ENCODE assay signal across 15 mouse cellular contexts in the genomic region with DNA sequence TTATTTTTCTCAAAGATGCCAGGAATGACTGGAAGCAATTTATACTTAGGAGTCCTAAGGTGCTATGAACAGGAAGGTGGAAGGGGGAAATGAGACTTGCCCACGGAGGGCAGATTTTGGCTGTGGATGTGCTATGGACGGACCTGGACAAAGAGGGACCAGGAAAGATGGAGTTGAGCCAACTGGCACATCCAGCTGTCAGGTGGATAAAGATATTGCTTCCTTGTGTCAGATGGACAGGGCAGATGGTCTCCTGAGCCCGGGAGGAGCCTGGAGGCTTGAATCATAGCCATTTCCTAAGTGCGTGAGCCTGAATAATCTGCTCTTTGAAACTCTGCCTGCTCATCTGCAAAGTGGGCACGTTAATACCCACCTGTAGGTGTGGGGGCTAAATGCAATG. TPM values are rescaled to one million over a fixed set of nuclear protein-coding genes. Genes with fewer than 3 reads are reported as not detected.
DNase-seq lines count a peak whose midpoint lies in the region; ATAC-seq and TF ChIP-seq lines count a peak whose summit lies in the region.
"Had no signal": no experiment of that assay in that cellular context is flagged by ENCODE, and none has a peak within 500 bp of the region (broad histone marks: within the 10 kb centered on the region; RNA-seq: fewer than 3 reads in every experiment).

No protein-coding gene starts in this region.

- no peak for TF ChIP-seq EP300 in stomach, postnatal 0 days (optimal IDR thresholded peaks at IDR 0.05)

- WGBS in forebrain, embryonic 12.5 days = 75% methylated on average over 5 of the region's 5 CpGs
- WGBS in forebrain, embryonic 11.5 days = 89% methylated on average over 5 of the region's 5 CpGs
- WGBS in kidney, embryonic 16.5 days = 63% methylated on average over 5 of the region's 5 CpGs
- 71% methylated on average over 5 of the region's 5 CpGs for WGBS in stomach, postnatal 0 days

- H3K27ac ChIP-seq in forebrain, embryonic 12.5 days = no peak overlapping the region
- no peak overlapping the region for H3K27ac ChIP-seq in forebrain, embryonic 11.5 days (ENCODE audit: low read depth, low read length)
- no peak overlapping the region for H3K27ac ChIP-seq in kidney, embryonic 16.5 days (ENCODE audit: low read length)
- no peak overlapping the region for H3K27ac ChIP-seq in stomach, postnatal 0 days (replicated peaks)
- H3K27ac ChIP-seq: liver, embryonic 14.5 days had no signal

- peak overlapping the region; percentile 91; the same call in 1 of the 2 replicates for H3K4me2 ChIP-seq in forebrain, embryonic 12.5 days
- no peak overlapping the region for H3K4me2 ChIP-seq in forebrain, embryonic 11.5 days (ENCODE audit: low read depth, low read length, severe bottlenecking)
- H3K4me2 ChIP-seq in kidney, embryonic 16.5 days (replicated peaks; ENCODE audit: low read depth, low read length) = peak overlapping the region; percentile 85
- peak overlapping the region; percentile 81; the same call in 1 of the 2 replicates for H3K4me2 ChIP-seq in stomach, postnatal 0 days (replicated peaks; ENCODE audit: low read depth)

- peaks cover 21% of the 10 kb centered on the region for H3K4me1 ChIP-seq in forebrain, embryonic 12.5 days
- peaks cover 10% of the 10 kb centered on the region; the same call in 1 of the 2 replicates for H3K4me1 ChIP-seq in forebrain, embryonic 11.5 days (replicated peaks; ENCODE audit: control insufficient read depth, insufficient read depth, low read length)
- H3K4me1 ChIP-seq in kidney, embryonic 16.5 days (ENCODE audit: insufficient read depth, low read length) = peaks cover 19% of the 10 kb centered on the region
- 0 out of 2 replicates have a peak, but pooled peaks cover 4% of the 10 kb centered on the region for H3K4me1 ChIP-seq in stomach, postnatal 0 days (replicated peaks; ENCODE audit: control insufficient read depth, insufficient read depth)

- peak overlapping the region; percentile 65; the same call in 1 of the 2 replicates for H3K9ac ChIP-seq in forebrain, embryonic 12.5 days
- no peak overlapping the region for H3K9ac ChIP-seq in forebrain, embryonic 11.5 days (ENCODE audit: low read length)
- H3K9ac ChIP-seq in kidney, embryonic 16.5 days (replicated peaks; ENCODE audit: low read length) = peak overlapping the region; percentile 80
- no peak overlapping the region for H3K9ac ChIP-seq in stomach, postnatal 0 days (ENCODE audit: low read length)
- H3K9ac ChIP-seq: liver, embryonic 14.5 days had no signal

- no peak for TF ChIP-seq CTCF in stomach, postnatal 0 days (IDR thresholded peaks at IDR 0.05; ENCODE audit: low read depth)

- no peaks in the 10 kb centered on the region for H3K9me3 ChIP-seq in forebrain, embryonic 12.5 days
- H3K9me3 ChIP-seq in forebrain, embryonic 11.5 days (ENCODE audit: control insufficient read depth, low read length) = no peaks in the 10 kb centered on the region
- peaks cover 6% of the 10 kb centered on the region; the same call in 1 of the 2 replicates for H3K9me3 ChIP-seq in kidney, embryonic 16.5 days (ENCODE audit: low read length)
- H3K9me3 ChIP-seq in stomach, postnatal 0 days (ENCODE audit: control insufficient read depth, low read length) = no peaks in the 10 kb centered on the region
- H3K9me3 ChIP-seq: G1E had no signal

- no peak for DNase-seq in forebrain, embryonic 11.5 days (ENCODE audit: low spot score)
- no peak for DNase-seq in kidney, postnatal 36 days
- peak; percentile 35 for DNase-seq in retina, postnatal 1 day
- no peak for DNase-seq in retina, embryonic 14.5 days (ENCODE audit: low spot score)
- no peak for DNase-seq in stomach, postnatal 0 days (ENCODE audit: low spot score)
- no peak for DNase-seq in thymus, postnatal 0 days (ENCODE audit: low spot score)
- DNase-seq: gastrocnemius, postnatal 36 days; right cerebral cortex, postnatal 14 days had no signal

- H3K4me3 ChIP-seq in forebrain, embryonic 12.5 days (replicated peaks) = no peak overlapping the region
- H3K4me3 ChIP-seq in forebrain, embryonic 11.5 days (ENCODE audit: low read depth, low read length) = no peak overlapping the region
- H3K4me3 ChIP-seq in kidney, embryonic 16.5 days (ENCODE audit: low read length) = peak overlapping the region; percentile 57
- no peak overlapping the region for H3K4me3 ChIP-seq in stomach, postnatal 0 days (ENCODE audit: low read depth, low read length)

- no peaks in the 10 kb centered on the region; the same call in 1 of the 2 replicates for H3K36me3 ChIP-seq in forebrain, embryonic 12.5 days (replicated peaks)
- no peaks in the 10 kb centered on the region; the same call in 1 of the 2 replicates for H3K36me3 ChIP-seq in forebrain, embryonic 11.5 days (ENCODE audit: control insufficient read depth, insufficient read depth, low read length)
- H3K36me3 ChIP-seq in kidney, embryonic 16.5 days (ENCODE audit: insufficient read depth, low read length) = peaks cover 17% of the 10 kb centered on the region
- no peaks in the 10 kb centered on the region for H3K36me3 ChIP-seq in stomach, postnatal 0 days (ENCODE audit: control insufficient read depth, insufficient read depth, low read length)
- H3K36me3 ChIP-seq: G1E had no signal

- no peak for ATAC-seq in forebrain, embryonic 12.5 days (ENCODE audit: low FRiP score)
- no peak for ATAC-seq in forebrain, embryonic 11.5 days (replicated peaks; ENCODE audit: low FRiP score)
- ATAC-seq in kidney, embryonic 16.5 days (ENCODE audit: low FRiP score, low TSS enrichment) = no peak
- ATAC-seq in stomach, postnatal 0 days (ENCODE audit: low FRiP score, low TSS enrichment) = no peak

- peaks cover 16% of the 10 kb centered on the region; the same call in 1 of the 2 replicates for H3K27me3 ChIP-seq in forebrain, embryonic 12.5 days
- no peaks in the 10 kb centered on the region; the same call in 1 of the 2 replicates for H3K27me3 ChIP-seq in forebrain, embryonic 11.5 days (ENCODE audit: control insufficient read depth, insufficient read depth, low read length)
- 0 out of 2 replicates have a peak, but pooled peaks cover 6% of the 10 kb centered on the region for H3K27me3 ChIP-seq in kidney, embryonic 16.5 days (ENCODE audit: insufficient read depth, low read length)
- H3K27me3 ChIP-seq in stomach, postnatal 0 days (ENCODE audit: control insufficient read depth, insufficient read depth, low read length) = no peaks in the 10 kb centered on the region

RNA-seq across cellular contexts. Expression of gene Wfdc2, which starts 2.1 kb away (rescaled TPM):
- 29.9 and 34.5 TPM in 2 replicates for polyA plus RNA-seq in forebrain, embryonic 12.5 days (2016; fragmentation: Nextera tagmentation; extraction: Ambion mirVana)
- polyA plus RNA-seq in forebrain, embryonic 11.5 days (2014; fragmentation: Nextera tagmentation; extraction: Ambion mirVana) = 35.1 and 44.4 TPM in 2 replicates
- polyA plus RNA-seq in kidney, embryonic 16.5 days (2015; fragmentation: Nextera tagmentation; extraction: Ambion mirVana) = 399 and 441 TPM in 2 replicates
- polyA plus RNA-seq in stomach, postnatal 0 days (2015; fragmentation: Nextera tagmentation; extraction: Ambion mirVana) = 123 and 147 TPM in 2 replicates
- polyA plus RNA-seq in thymus, postnatal 0 days (2015; fragmentation: Nextera tagmentation; extraction: Ambion mirVana) = 51.3 and 53.4 TPM in 2 replicates
- polyA plus RNA-seq: G1E had no signal

RNA-seq across cellular contexts. Expression of gene Spint3, which starts 8.9 kb away (rescaled TPM):
- polyA plus RNA-seq in forebrain, embryonic 12.5 days (2016; fragmentation: Nextera tagmentation; extraction: Ambion mirVana) = not detected in 2 replicates
- not detected in 2 replicates for polyA plus RNA-seq in forebrain, embryonic 11.5 days (2014; fragmentation: Nextera tagmentation; extraction: Ambion mirVana)
- not detected in 2 replicates for polyA plus RNA-seq in kidney, embryonic 16.5 days (2015; fragmentation: Nextera tagmentation; extraction: Ambion mirVana)
- polyA plus RNA-seq in stomach, postnatal 0 days (2015; fragmentation: Nextera tagmentation; extraction: Ambion mirVana) = not detected in 2 replicates
- polyA plus RNA-seq in thymus, postnatal 0 days (2015; fragmentation: Nextera tagmentation; extraction: Ambion mirVana) = not detected in 2 replicates
- polyA plus RNA-seq: G1E; heart, embryonic 14.5 days; hindbrain, embryonic 16.5 days; liver, embryonic 14.5 days; midbrain, embryonic 16.5 days had no signal

RNA-seq across cellular contexts. Expression of gene Wfdc6a, which starts 20.9 kb away (rescaled TPM):
- polyA plus RNA-seq in forebrain, embryonic 12.5 days (2016; fragmentation: Nextera tagmentation; extraction: Ambion mirVana) = not detected in 2 replicates
- polyA plus RNA-seq in forebrain, embryonic 11.5 days (2014; fragmentation: Nextera tagmentation; extraction: Ambion mirVana) = not detected in 2 replicates
- not detected in 2 replicates for polyA plus RNA-seq in kidney, embryonic 16.5 days (2015; fragmentation: Nextera tagmentation; extraction: Ambion mirVana)
- 0.75 and 1.1 TPM in 2 replicates for polyA plus RNA-seq in stomach, postnatal 0 days (2015; fragmentation: Nextera tagmentation; extraction: Ambion mirVana)
- polyA plus RNA-seq in thymus, postnatal 0 days (2015; fragmentation: Nextera tagmentation; extraction: Ambion mirVana) = not detected in 2 replicates
- polyA plus RNA-seq: G1E; midbrain, embryonic 16.5 days had no signal

RNA-seq across cellular contexts. Expression of gene Eppin, which starts 29.0 kb away (rescaled TPM):
- polyA plus RNA-seq in forebrain, embryonic 12.5 days (2016; fragmentation: Nextera tagmentation; extraction: Ambion mirVana) = not detected in 2 replicates
- polyA plus RNA-seq in forebrain, embryonic 11.5 days (2014; fragmentation: Nextera tagmentation; extraction: Ambion mirVana) = not detected in 2 replicates
- not detected in 2 replicates for polyA plus RNA-seq in kidney, embryonic 16.5 days (2015; fragmentation: Nextera tagmentation; extraction: Ambion mirVana)
- not detected in 2 replicates for polyA plus RNA-seq in stomach, postnatal 0 days (2015; fragmentation: Nextera tagmentation; extraction: Ambion mirVana)
- polyA plus RNA-seq in thymus, postnatal 0 days (2015; fragmentation: Nextera tagmentation; extraction: Ambion mirVana) = not detected in 2 replicates
- polyA plus RNA-seq: G1E; heart, embryonic 14.5 days; hindbrain, embryonic 16.5 days; liver, embryonic 14.5 days; midbrain, embryonic 16.5 days had no signal

RNA-seq across cellular contexts. Expression of gene Wfdc6b, which starts 49.0 kb away (rescaled TPM):
- polyA plus RNA-seq in forebrain, embryonic 12.5 days (2016; fragmentation: Nextera tagmentation; extraction: Ambion mirVana) = not detected in 2 replicates
- polyA plus RNA-seq in forebrain, embryonic 11.5 days (2014; fragmentation: Nextera tagmentation; extraction: Ambion mirVana) = not detected in 2 replicates
- polyA plus RNA-seq in kidney, embryonic 16.5 days (2015; fragmentation: Nextera tagmentation; extraction: Ambion mirVana) = not detected in 2 replicates
- polyA plus RNA-seq in stomach, postnatal 0 days (2015; fragmentation: Nextera tagmentation; extraction: Ambion mirVana) = not detected in 2 replicates
- polyA plus RNA-seq in thymus, postnatal 0 days (2015; fragmentation: Nextera tagmentation; extraction: Ambion mirVana) = not detected in 2 replicates
- polyA plus RNA-seq: G1E; heart, embryonic 14.5 days; hindbrain, embryonic 16.5 days; liver, embryonic 14.5 days; midbrain, embryonic 16.5 days had no signal

Comparison
In these comparisons a context has a peak if more than half of its experiments do, and no peak if none do; other contexts are left out.
1. H3K9ac ChIP-seq: peak in forebrain, embryonic 12.5 days (single experiment) and kidney, embryonic 16.5 days (single experiment); none in forebrain, embryonic 11.5 days (single experiment) and stomach, postnatal 0 days (single experiment).